Mouse (Mus musculus): ENCODE measurements around the gene Bet1l.

Gene Bet1l

DNA sequence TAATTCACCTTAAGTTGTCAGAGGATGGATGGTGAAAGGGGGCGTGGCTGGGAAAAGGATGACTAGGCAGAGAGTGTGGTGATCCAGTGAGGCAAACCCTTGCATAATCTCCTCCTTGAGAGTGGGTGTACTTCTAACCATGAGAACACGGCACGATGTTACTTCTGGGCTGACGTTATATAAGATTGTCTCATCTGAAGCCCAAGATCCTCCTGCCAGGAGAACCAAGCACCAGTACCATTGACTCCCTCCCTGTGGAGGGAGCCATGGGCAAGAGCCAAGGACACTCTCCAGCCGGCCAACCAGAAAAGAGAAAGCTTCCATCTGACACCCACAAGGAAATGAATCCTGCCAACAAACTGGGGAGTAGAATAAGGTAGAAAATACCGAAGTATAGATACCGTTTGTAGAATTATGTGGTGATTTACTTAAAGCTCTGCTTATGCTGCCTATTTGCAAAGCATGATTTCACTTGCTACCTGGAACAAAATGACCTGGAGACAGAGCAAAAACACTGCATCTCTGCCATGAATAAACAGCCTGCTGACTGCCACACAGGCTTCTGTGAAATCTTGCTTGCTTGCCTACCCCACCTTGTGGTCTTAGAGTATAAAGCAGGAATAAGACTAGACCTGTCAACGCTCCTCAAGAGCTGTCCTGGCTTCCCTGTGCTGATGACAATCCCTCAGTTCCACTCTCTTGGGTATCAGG is 29.1 kb downstream of the Bet1l start:
- DNase-seq = peak; percentile 73

DNA sequence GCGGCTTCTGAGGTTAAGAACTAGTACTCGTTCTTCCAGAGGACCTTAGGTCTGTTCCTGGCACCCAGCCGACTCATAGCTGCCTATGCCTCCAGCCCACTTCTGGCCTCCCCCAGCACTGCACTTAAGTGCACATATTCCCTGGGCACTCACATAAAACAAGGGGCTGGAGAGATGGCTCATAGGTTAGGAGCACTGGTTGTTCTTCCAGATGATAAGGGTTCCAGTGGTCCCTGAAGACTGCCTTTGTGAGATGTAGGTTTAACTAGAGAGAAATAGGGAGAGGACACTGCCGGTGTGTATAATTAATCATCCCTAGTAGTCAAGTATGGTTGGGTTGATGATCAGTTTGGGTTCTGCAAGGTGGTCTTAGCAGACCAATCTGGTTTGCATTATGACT is 34.6 kb downstream of the Bet1l start:
- no peak for DNase-seq

DNA sequence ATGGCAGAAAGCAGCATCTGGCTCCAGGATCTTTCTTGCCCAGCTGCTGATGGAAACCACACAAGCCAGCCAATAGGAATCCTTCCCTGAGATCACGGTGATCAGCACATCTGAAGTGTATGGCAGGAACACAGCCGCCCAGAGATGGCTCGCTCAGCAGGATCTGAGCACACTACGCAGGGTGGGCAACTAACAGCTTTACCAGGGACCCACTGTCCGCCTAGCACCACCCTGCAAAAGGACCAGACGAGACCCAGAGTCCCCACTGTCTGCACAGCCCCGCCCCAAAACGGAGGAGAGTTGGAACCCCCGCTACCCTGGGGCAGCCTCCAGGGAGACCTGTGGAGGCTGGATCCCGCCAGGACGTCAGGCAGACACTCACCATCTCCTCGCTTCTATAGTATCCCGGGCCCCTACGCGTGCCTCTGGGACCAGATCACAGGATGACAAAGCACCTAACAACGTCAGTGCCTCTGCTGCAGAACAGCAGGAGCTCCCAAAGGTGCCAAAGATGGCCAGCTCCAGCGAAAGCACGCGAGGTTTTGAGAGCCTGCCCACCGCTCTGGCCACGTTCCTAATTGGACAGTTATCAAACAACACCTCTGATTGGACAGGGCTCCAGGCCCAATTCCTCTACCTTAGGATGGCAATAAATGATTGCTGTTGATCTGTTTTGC is 35.6 kb downstream of the Bet1l start, which contains the start of gene Zfp941:
Gene Zfp941, minus strand, starts transcription at position 526 of the 677 bp plus-strand sequence.
- DNase-seq = peak; percentile 33

DNA sequence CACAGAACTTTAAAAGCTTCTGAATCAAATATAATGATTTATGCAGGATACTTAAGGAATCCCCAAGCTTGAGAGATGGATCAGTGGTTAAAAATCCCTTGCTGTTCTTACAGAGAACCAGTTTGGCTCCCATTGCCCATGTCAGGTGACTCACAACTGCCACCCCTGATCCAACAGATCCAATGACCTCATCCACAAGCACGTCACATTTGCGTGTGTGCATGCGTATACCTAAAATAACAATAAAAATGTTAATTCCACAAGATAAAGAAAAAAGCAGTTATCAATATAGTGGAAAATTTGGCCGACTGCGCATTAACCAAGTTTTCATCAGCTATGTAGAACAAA is 36.1 kb downstream of the Bet1l start:
- no peak for DNase-seq

DNA sequence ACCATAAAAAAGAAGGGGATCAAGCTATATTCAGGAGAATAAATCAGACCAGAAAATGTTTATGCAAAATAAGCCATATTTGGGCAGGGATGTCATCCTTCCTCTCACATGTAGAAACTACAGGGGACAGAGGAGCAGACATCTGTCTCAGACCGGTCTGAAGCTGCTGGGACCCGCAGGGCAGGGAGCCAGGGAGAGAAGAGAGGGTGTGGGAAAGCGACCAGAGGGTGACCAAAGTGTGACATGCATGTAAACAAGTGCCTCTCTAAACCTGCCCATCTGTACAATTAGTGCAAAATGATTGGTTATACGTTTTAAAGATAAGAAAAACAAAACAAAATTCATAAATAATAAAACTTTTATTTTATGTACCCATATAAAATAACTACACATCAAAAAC is 37.2 kb downstream of the Bet1l start:
- DNase-seq = no peak

DNA sequence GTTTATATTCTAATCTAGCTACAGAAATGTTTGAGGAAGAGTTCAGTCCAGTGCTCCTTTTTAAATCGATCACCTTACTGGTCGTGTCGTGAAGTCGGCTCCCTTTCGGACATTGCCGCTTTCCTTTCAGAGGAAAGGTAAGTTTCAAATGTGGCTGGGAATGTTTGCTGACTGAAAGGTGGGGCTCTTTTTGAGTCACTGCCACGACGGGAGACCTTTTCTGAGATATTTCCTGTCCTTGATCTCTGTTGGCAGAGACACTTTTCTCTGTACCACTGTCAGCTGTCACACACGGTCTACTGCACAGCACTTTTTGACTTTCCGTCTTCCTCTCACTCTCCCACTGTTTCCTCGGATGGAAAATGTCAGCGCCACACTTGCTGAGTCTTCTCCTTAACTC is 44.5 kb downstream of the Bet1l start:
- DNase-seq = no peak

DNA sequence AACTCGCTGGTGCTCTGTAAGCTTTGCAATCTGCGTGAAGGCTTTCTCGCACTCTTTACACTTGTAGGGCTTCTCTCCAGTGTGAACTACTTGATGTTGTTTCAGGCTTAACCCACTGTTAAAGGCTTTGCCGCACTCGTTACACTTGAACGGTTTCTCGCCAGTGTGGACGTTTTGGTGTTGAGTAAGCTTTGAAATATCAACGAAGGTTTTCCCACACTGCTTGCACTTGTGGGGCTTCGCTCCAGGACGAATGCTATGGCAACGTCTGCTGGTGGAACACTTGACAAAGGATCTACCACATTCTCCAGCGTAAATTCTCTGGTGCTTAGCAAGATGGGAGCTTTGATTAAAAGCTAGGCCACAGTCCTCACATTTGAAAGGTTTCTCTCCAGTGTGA is 45.7 kb downstream of the Bet1l start:
- no peak for DNase-seq

DNA sequence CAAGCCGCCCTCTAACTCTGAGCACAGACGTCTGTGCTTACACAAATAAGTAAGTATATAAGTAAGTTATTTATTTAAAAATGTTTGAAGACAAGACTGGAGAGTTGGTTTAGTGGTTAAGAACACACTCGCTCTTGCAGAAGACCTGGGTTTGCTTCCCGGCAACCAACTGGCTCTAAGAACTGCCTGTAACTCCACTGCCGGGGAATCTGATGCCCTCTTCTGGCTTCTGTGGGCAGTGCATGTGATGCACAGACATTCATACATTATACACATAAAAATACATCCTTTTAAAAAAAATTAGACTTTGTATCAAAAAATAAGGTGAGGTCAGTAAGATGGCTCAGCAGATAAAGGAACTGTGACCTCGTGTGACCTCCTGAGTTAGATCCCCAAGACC is 46.9 kb downstream of the Bet1l start:
- DNase-seq = no peak

DNA sequence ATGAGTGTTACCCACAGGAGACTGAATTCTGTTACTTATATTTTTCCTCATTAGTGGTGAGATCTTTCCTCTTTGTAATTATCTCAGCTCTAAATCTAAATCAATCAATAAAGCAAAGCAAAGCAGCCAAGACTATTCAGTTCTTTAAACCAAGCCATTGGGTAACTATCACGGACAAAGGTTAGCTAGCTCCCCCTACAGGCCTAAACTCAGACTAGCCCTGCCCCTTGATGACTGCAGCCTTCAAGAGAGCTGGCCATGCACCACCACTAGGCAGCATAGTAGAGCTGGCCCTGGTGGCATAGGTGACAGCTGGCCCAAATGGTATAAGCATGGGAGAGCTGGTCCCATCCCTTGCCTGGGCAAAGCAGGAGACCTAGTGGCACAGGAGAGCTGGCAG is 51.7 kb downstream of the Bet1l start:
- peak; percentile 77 for DNase-seq
